Mouse (Mus musculus): ENCODE measurements at regions not wholly inside any gene's neighbourhood (a gene's known extent, or its start where the extent isn't known, plus 50 kb on each side); places are given as distances from the start of the nearest gene placed in this dataset.

- DNase-seq, result no peak
- Histone ChIP-seq H3K4me3 (replicated peaks; ENCODE audit: extremely low read depth, low read depth, low read length) (no peak overlapping the region), H3K4me1 (ENCODE audit: control insufficient read depth, insufficient read depth, low read length) (no peaks in the 10 kb centered on the region)
- 51% methylated on average over 2 of the region's 2 CpGs for WGBS
- TF ChIP-seq CTCF (IDR thresholded peaks at IDR 0.05; ENCODE audit: insufficient read depth, low read length) (no peak), POLR2A (IDR thresholded peaks at IDR 0.05; ENCODE audit: borderline replicate concordance, extremely low read depth, low read depth, low read length) (no peak)
Observed at GRCm38 (mm10) chr2:160148031-160148430, 185.9 kb downstream of the Gm826 start.

- TF ChIP-seq CTCF (IDR thresholded peaks at IDR 0.05; ENCODE audit: insufficient read depth, low read length) (no peak), POLR2A (IDR thresholded peaks at IDR 0.05; ENCODE audit: borderline replicate concordance, extremely low read depth, low read depth, low read length) (no peak)
- no peak for DNase-seq
- Histone ChIP-seq H3K4me3 (replicated peaks; ENCODE audit: extremely low read depth, low read depth, low read length) (no peak overlapping the region), H3K4me1 (ENCODE audit: control insufficient read depth, insufficient read depth, low read length) (no peaks in the 10 kb centered on the region)
- 59% methylated on average over 4 of the region's 4 CpGs for WGBS
Observed at GRCm38 (mm10) chr2:160140166-160140740, 193.7 kb downstream of the Gm826 start.

GRCm38 (mm10) chr2:160138091-160138490 is 195.9 kb downstream of the Gm826 start:
- no peak overlapping the region for H3K4me3 ChIP-seq (replicated peaks; ENCODE audit: extremely low read depth, low read depth, low read length)
- H3K4me1 ChIP-seq (ENCODE audit: control insufficient read depth, insufficient read depth, low read length), result no peaks in the 10 kb centered on the region
- WGBS, result 72% methylated on average over 2 of the region's 2 CpGs
- DNase-seq, result no peak
- no peak for TF ChIP-seq CTCF (IDR thresholded peaks at IDR 0.05; ENCODE audit: insufficient read depth, low read length)
- no peak for TF ChIP-seq POLR2A (IDR thresholded peaks at IDR 0.05; ENCODE audit: borderline replicate concordance, extremely low read depth, low read depth, low read length)

- DNase-seq, result no peak
- WGBS, result 50% methylated on average over 2 of the region's 2 CpGs
- H3K4me3 ChIP-seq (replicated peaks; ENCODE audit: extremely low read depth, low read depth, low read length), result no peak overlapping the region
- no peaks in the 10 kb centered on the region for H3K4me1 ChIP-seq (ENCODE audit: control insufficient read depth, insufficient read depth, low read length)
- TF ChIP-seq CTCF (IDR thresholded peaks at IDR 0.05; ENCODE audit: insufficient read depth, low read length) (no peak), POLR2A (IDR thresholded peaks at IDR 0.05; ENCODE audit: borderline replicate concordance, extremely low read depth, low read depth, low read length) (no peak)
Observed at GRCm38 (mm10) chr2:160131797-160132196, 202.2 kb downstream of the Gm826 start.

GRCm38 (mm10) chr2:160131386-160131785 is 202.6 kb downstream of the Gm826 start:
- no peak for DNase-seq
- Histone ChIP-seq H3K4me1 (ENCODE audit: control insufficient read depth, insufficient read depth, low read length) (no peaks in the 10 kb centered on the region), H3K4me3 (replicated peaks; ENCODE audit: extremely low read depth, low read depth, low read length) (no peak overlapping the region)
- TF ChIP-seq CTCF (IDR thresholded peaks at IDR 0.05; ENCODE audit: insufficient read depth, low read length), result no peak
- no peak for TF ChIP-seq POLR2A (IDR thresholded peaks at IDR 0.05; ENCODE audit: borderline replicate concordance, extremely low read depth, low read depth, low read length)
- WGBS, result 60% methylated on average over 2 of the region's 2 CpGs

- DNase-seq, result no peak
- no peaks in the 10 kb centered on the region for H3K4me1 ChIP-seq (ENCODE audit: control insufficient read depth, insufficient read depth, low read length)
- TF ChIP-seq CTCF (IDR thresholded peaks at IDR 0.05; ENCODE audit: insufficient read depth, low read length) (no peak), POLR2A (IDR thresholded peaks at IDR 0.05; ENCODE audit: borderline replicate concordance, extremely low read depth, low read depth, low read length) (no peak)
- H3K4me3 ChIP-seq (replicated peaks; ENCODE audit: extremely low read depth, low read depth, low read length), result no peak overlapping the region
Observed at GRCm38 (mm10) chr2:160117148-160117547, 216.8 kb downstream of the Gm826 start.

- no peak for DNase-seq
- no peaks in the 10 kb centered on the region for H3K4me1 ChIP-seq (ENCODE audit: control insufficient read depth, insufficient read depth, low read length)
- TF ChIP-seq POLR2A (IDR thresholded peaks at IDR 0.05; ENCODE audit: borderline replicate concordance, extremely low read depth, low read depth, low read length) (no peak), CTCF (IDR thresholded peaks at IDR 0.05; ENCODE audit: insufficient read depth, low read length) (no peak)
- H3K4me3 ChIP-seq (replicated peaks; ENCODE audit: extremely low read depth, low read depth, low read length), result no peak overlapping the region
Observed at GRCm38 (mm10) chr2:160111176-160111692, 222.7 kb downstream of the Gm826 start.

GRCm38 (mm10) chr2:160093078-160093477 is 240.9 kb downstream of the Gm826 start:
- WGBS, result 41% methylated on average over 12 of the region's 12 CpGs
- H3K4me1 ChIP-seq (ENCODE audit: control insufficient read depth, insufficient read depth, low read length), result no peaks in the 10 kb centered on the region
- no peak overlapping the region for H3K4me3 ChIP-seq (replicated peaks; ENCODE audit: extremely low read depth, low read depth, low read length)
- TF ChIP-seq POLR2A (IDR thresholded peaks at IDR 0.05; ENCODE audit: borderline replicate concordance, extremely low read depth, low read depth, low read length), result no peak
- no peak for TF ChIP-seq CTCF (IDR thresholded peaks at IDR 0.05; ENCODE audit: insufficient read depth, low read length)
- DNase-seq, result no peak

- 70% methylated on average over 4 of the region's 4 CpGs for WGBS
- Histone ChIP-seq H3K4me3 (replicated peaks; ENCODE audit: extremely low read depth, low read depth, low read length) (no peak overlapping the region), H3K4me1 (ENCODE audit: control insufficient read depth, insufficient read depth, low read length) (no peaks in the 10 kb centered on the region)
- TF ChIP-seq POLR2A (IDR thresholded peaks at IDR 0.05; ENCODE audit: borderline replicate concordance, extremely low read depth, low read depth, low read length), result no peak
- TF ChIP-seq CTCF (IDR thresholded peaks at IDR 0.05; ENCODE audit: insufficient read depth, low read length), result no peak
- DNase-seq, result no peak
Observed at GRCm38 (mm10) chr2:160085999-160086398, 248.0 kb downstream of the Gm826 start.

GRCm38 (mm10) chr2:160083674-160084073 is 250.3 kb downstream of the Gm826 start:
- DNase-seq, result no peak
- Histone ChIP-seq H3K4me3 (replicated peaks; ENCODE audit: extremely low read depth, low read depth, low read length) (no peak overlapping the region), H3K4me1 (ENCODE audit: control insufficient read depth, insufficient read depth, low read length) (no peaks in the 10 kb centered on the region)
- TF ChIP-seq POLR2A (IDR thresholded peaks at IDR 0.05; ENCODE audit: borderline replicate concordance, extremely low read depth, low read depth, low read length), result no peak
- no peak for TF ChIP-seq CTCF (IDR thresholded peaks at IDR 0.05; ENCODE audit: insufficient read depth, low read length)
- 66% methylated on average over 4 of the region's 4 CpGs for WGBS

Data from lung, adult 2 months (tissue).